Mouse (Mus musculus) brain, embryonic 14.5 days (tissue): Measurements from ENCODE around the gene Cox10. TPM values are rescaled to one million over a fixed set of nuclear protein-coding genes. Genes with fewer than 3 reads are reported as not detected.
A peak's percentile ranks its signal among the peaks of the same experiment; 100 is the strongest.

Source experiments
- DNase-seq: peaks from one replicate; pipeline ENCODE4 v3.0.0-alpha.2; 2011; ENCODE audit warnings: low read depth
- CTCF ChIP-seq: fragments of 200-500 bp; IDR thresholded peaks from 2 replicates; pipeline ENCODE4 v1.5.1; 2012; ENCODE audit warnings: inconsistent platforms, mild to moderate bottlenecking, moderate library complexity, borderline replicate concordance; ENCODE audit not compliant: insufficient read depth, insufficient read length; ENCODE audit errors: extremely low read depth
- POLR2A ChIP-seq: fragments of 200-500 bp; IDR thresholded peaks from 2 replicates; pipeline ENCODE4 v1.6.1; 2012; ENCODE audit warnings: mild to moderate bottlenecking, inconsistent platforms, borderline replicate concordance; ENCODE audit not compliant: poor library complexity, insufficient read depth, insufficient read length, severe bottlenecking; ENCODE audit errors: extremely low read depth
- polyA plus RNA-seq: library from polyadenylated mRNA; depleted of rRNA; stranded (reverse); fragments of >200 nt; gene quantifications from 2 replicates; pipeline ENCODE4 v1.2.3, GENCODE M21; 2012

Gene Cox10
- polyA plus RNA-seq, 1 experiment: 16.8 TPM

GRCm38 (mm10) chr11:64018165-64018564 lies 61.1 kb downstream of the Cox10 start:
- no peak for TF ChIP-seq CTCF
- DNase-seq: peak; percentile 48

GRCm38 (mm10) chr11:64015309-64015708 lies 64.0 kb downstream of the Cox10 start:
- no peak for TF ChIP-seq CTCF
- no peak for DNase-seq

- no peak for DNase-seq
- TF ChIP-seq POLR2A (no peak), CTCF (no peak)
These were observed 68.4 kb downstream of the Cox10 start for GRCm38 (mm10) chr11:64010724-64011496.

- TF ChIP-seq CTCF: no peak
- TF ChIP-seq POLR2A: no peak
- no peak for DNase-seq
These were observed 75.1 kb downstream of the Cox10 start for GRCm38 (mm10) chr11:64004152-64004551.

- DNase-seq: no peak
- TF ChIP-seq CTCF: no peak
- TF ChIP-seq POLR2A: no peak
These were observed 75.8 kb downstream of the Cox10 start for GRCm38 (mm10) chr11:64003484-64003883.

GRCm38 (mm10) chr11:64002629-64003028 lies 76.6 kb downstream of the Cox10 start:
- no peak for TF ChIP-seq CTCF
- no peak for TF ChIP-seq POLR2A
- no peak for DNase-seq

GRCm38 (mm10) chr11:64001111-64001510 lies 78.2 kb downstream of the Cox10 start:
- no peak for DNase-seq
- TF ChIP-seq POLR2A (no peak), CTCF (no peak)

- DNase-seq: no peak
- TF ChIP-seq POLR2A (no peak), CTCF (no peak)
These were observed 79.0 kb downstream of the Cox10 start for GRCm38 (mm10) chr11:64000200-64000794.

- no peak for TF ChIP-seq POLR2A
- no peak for TF ChIP-seq CTCF
- no peak for DNase-seq
These were observed 79.8 kb downstream of the Cox10 start for GRCm38 (mm10) chr11:63999431-63999830.

GRCm38 (mm10) chr11:63991958-63992357 lies 87.3 kb downstream of the Cox10 start:
- DNase-seq: no peak
- TF ChIP-seq CTCF: no peak
- TF ChIP-seq POLR2A: no peak

- no peak for TF ChIP-seq POLR2A
- TF ChIP-seq CTCF: no peak
- no peak for DNase-seq
These were observed 88.5 kb downstream of the Cox10 start for GRCm38 (mm10) chr11:63990759-63991158.

GRCm38 (mm10) chr11:63990311-63990710 lies 89.0 kb downstream of the Cox10 start:
- no peak for DNase-seq
- TF ChIP-seq CTCF (no peak), POLR2A (no peak)

GRCm38 (mm10) chr11:63988991-63989860 lies 90.0 kb downstream of the Cox10 start:
- peak; percentile 70 for DNase-seq
- no peak for TF ChIP-seq CTCF
- no peak for TF ChIP-seq POLR2A
